Mouse (Mus musculus): ENCODE measurements around the gene Zfp980. TPM values are rescaled to one million over a fixed set of nuclear protein-coding genes. Genes with fewer than 3 reads are reported as not detected.
"Not testable (repeated sequence)": the region's sequence is repeated elsewhere in the genome, so short reads cannot be mapped to it uniquely, and the experiment has no call there.

The Zfp980 gene
- under 1 TPM in 3 of 4 experiments, not detected in 1; 0.09 to 0.57 (median 0.19) TPM for total RNA-seq (2022)

DNA sequence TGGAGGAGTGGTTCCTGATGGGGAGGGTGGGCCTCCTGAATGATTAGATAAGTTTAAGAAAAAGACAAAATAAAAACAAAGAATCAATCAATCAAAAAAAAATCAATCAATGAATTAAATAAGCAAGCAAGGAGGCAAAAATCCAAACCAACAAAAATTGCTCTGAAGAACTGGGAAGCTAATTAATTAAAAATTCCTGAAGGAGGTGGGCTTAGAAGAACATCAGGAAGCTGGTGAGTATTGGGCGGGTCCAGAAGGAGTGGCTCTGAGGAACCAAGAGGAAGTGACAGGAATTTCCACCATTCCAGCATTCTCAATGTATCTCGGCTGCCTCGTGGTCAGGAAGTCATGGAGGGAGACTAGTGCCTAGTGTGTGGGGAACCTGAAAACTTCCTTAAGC, at the start of gene Zfp980:
Zfp980 (plus strand) TSS at position 301 of the 400 bp plus-strand sequence.
- DNase-seq (ENCODE audit: low spot score) = not testable (repeated sequence)

- DNase-seq (ENCODE audit: low spot score) = not testable (repeated sequence)
Measured at GRCm38 (mm10) chr4:145640416-145641185, 29.9 kb upstream of the Zfp980 start.

GRCm38 (mm10) chr4:145674286-145674780, 3.8 kb downstream of the Zfp980 start:
- not testable (repeated sequence) for DNase-seq (ENCODE audit: low spot score)

GRCm38 (mm10) chr4:145680217-145680616, 9.7 kb downstream of the Zfp980 start:
- DNase-seq (ENCODE audit: low spot score) = not testable (repeated sequence)

- not testable (repeated sequence) for DNase-seq (ENCODE audit: low spot score)
Measured at GRCm38 (mm10) chr4:145680672-145681387, 10.3 kb downstream of the Zfp980 start.

GRCm38 (mm10) chr4:145682021-145682420, 11.5 kb downstream of the Zfp980 start:
- not testable (repeated sequence) for DNase-seq (ENCODE audit: low spot score)

GRCm38 (mm10) chr4:145683024-145683766, 12.7 kb downstream of the Zfp980 start:
- DNase-seq (ENCODE audit: low spot score) = not testable (repeated sequence)

DNA sequence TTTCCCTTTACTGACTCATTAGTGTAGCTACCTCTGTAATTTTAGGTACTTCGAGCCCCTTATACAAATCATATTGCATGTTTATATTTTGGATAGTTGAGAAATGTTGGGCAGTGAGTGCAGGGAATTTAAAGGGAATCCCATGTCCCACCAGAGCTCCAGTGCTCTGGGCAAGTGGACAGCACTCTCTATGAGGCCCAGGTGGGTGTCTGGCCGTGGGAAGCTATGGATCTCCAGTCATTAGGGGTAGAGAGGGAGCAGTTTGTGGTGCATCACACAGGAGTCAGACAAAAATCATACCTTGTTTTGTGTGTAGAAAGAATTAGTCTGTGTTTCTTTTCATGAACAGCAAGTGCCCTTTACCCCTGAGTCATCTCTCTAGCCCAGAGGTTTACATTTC, 15.6 kb downstream of the Zfp980 start:
- not testable (repeated sequence) for DNase-seq (ENCODE audit: low spot score)

DNA sequence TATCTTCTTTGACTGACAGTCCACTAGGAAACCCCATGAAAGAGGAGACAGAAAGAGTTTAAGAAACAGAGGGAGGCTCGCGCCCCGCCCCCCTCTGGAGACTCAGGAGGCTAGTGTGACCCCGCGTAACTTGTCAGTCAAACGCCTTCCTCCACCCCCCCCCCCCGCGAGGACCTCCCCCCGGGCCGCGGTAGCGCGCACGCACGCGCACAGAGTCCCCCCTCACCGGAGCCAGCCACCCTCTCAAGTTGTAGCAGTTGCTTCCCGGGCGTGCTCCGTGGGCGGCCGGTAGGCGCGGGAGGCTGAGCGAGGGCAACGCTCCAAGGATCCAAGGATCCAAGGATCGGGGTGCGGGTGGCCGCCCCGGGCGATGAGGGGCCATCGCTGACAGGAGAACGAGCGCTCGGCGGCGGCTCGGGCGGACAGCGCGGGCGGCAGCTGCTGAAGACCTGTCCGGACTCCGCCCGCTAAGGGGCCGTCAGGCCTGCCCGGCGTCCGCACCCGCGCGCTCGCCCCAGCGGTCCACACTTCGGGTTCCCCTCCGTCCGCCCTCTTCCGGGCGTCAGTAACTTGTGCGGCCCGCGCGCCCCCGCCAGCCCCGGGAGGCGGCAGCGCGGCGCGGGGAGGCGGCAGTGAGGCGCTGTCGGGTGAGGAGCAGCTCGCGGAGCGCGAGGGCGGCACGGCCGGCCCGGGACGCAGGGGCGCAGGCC, 74.6 kb downstream of the Zfp980 start:
- DNase-seq (ENCODE audit: low spot score) = not testable (repeated sequence)

DNA sequence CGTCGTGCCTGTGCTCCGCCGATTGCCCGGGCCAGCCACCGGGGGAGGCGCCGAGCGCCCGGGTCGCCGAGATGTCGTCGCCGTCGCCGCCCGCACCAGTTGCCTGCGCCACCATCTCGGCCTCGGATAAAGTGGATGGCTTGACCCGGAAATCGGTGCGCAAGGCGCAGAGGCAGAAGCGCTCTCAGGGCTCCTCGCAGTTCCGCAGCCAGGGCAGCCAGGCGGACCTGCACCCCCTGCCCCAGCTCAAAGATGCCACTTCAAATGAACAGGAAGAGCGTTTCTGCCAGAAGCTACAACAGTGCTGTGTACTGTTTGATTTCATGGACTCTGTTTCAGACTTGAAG, 75.1 kb downstream of the Zfp980 start:
- DNase-seq (ENCODE audit: low spot score) = not testable (repeated sequence)

Other genes starting within 250 kb of the Zfp980 start
- gene Zfp990, start 159.9 kb upstream of the Zfp980 start, total RNA-seq (2022) = under 1 TPM; 0.12 to 0.44 (median 0.18) TPM
- gene Gm13212, start 85.5 kb upstream of the Zfp980 start, total RNA-seq (2022) = 1 to 10 TPM; 1.3 to 3.8 (median 2.8) TPM
- not detected for gene Zfp986, start 198.1 kb downstream of the Zfp980 start, total RNA-seq (2022)

Measured in heart, adult 8-10 months (tissue).